Mouse (Mus musculus): ENCODE results near the gene Coa3.

- no peak for TF ChIP-seq ZC3H11A (IDR thresholded peaks at IDR 0.05; ENCODE audit: borderline replicate concordance, low read depth, low read length)
- TF ChIP-seq MAFK (IDR thresholded peaks at IDR 0.05; ENCODE audit: insufficient read depth, low read depth, low read length) = no peak
- no peak for TF ChIP-seq HCFC1 (IDR thresholded peaks at IDR 0.05; ENCODE audit: borderline replicate concordance, insufficient read depth, low read length)
- TF ChIP-seq ZNF384 (IDR thresholded peaks at IDR 0.05; ENCODE audit: low read depth, low read length) = no peak
- TF ChIP-seq CHD2 (IDR thresholded peaks at IDR 0.05; ENCODE audit: low read depth, low read length) = no peak
Measured at GRCm38 (mm10) chr11:101236782-101237181, 42.1 kb downstream of the Coa3 start.
